Mouse (Mus musculus): ENCODE data around the gene Sim1. TPM values are rescaled to one million over a fixed set of nuclear protein-coding genes. Genes with fewer than 3 reads are reported as not detected.

Sim1 gene
- polyA plus RNA-seq, 1 experiment from 2014 or later = 5.1 TPM

GRCm38 (mm10) chr10:50895881-50896766, 1.6 kb downstream of the Sim1 start:
- peaks cover 78% of the 10 kb centered on the region for H3K27me3 ChIP-seq
- H3K9me3 ChIP-seq = no peaks in the 10 kb centered on the region
- 3% methylated on average over 21 of the region's 21 CpGs for WGBS
- H3K4me2 ChIP-seq (replicated peaks) = no peak overlapping the region; the same call in 1 of the 2 replicates
- H3K36me3 ChIP-seq = no peaks in the 10 kb centered on the region
- peak overlapping the region; percentile 49 for H3K4me3 ChIP-seq
- ATAC-seq (ENCODE audit: low FRiP score, low read depth) = no peak
- H3K4me1 ChIP-seq = peaks cover 28% of the 10 kb centered on the region
- H3K27ac ChIP-seq (replicated peaks) = no peak overlapping the region
- H3K9ac ChIP-seq (replicated peaks) = peak overlapping the region; percentile 24; the same call in 1 of the 2 replicates

- Histone ChIP-seq H3K9me3 (no peaks in the 10 kb centered on the region), H3K4me2 (replicated peaks) (no peak overlapping the region), H3K9ac (replicated peaks) (no peak overlapping the region), H3K4me1 (peaks cover 30% of the 10 kb centered on the region), H3K4me3 (peak overlapping the region; percentile 49), H3K27ac (replicated peaks) (no peak overlapping the region), H3K27me3 (peaks cover 82% of the 10 kb centered on the region), H3K36me3 (no peaks in the 10 kb centered on the region)
- whole genome bisulfite sequencing = 4% methylated on average over 3 of the region's 3 CpGs
- no peak for ATAC-seq (ENCODE audit: low FRiP score, low read depth)
Observed at GRCm38 (mm10) chr10:50896767-50897390, 2.3 kb downstream of the Sim1 start.

- WGBS = 2% methylated on average over 32 of the region's 32 CpGs
- H3K9ac ChIP-seq (replicated peaks) = 0 out of 2 replicates have a peak overlapping the region, but pooled peaks have one; percentile 11
Observed at GRCm38 (mm10) chr10:50897530-50898471, 3.2 kb downstream of the Sim1 start.

GRCm38 (mm10) chr10:50898621-50899020, 4.1 kb downstream of the Sim1 start:
- no peaks in the 10 kb centered on the region for H3K36me3 ChIP-seq
- no peak overlapping the region for H3K9ac ChIP-seq (replicated peaks)
- peaks cover 78% of the 10 kb centered on the region for H3K27me3 ChIP-seq
- no peaks in the 10 kb centered on the region for H3K9me3 ChIP-seq
- H3K4me2 ChIP-seq (replicated peaks) = no peak overlapping the region
- 9% methylated on average over 2 of the region's 2 CpGs for WGBS
- no peak overlapping the region for H3K27ac ChIP-seq (replicated peaks)
- no peak for ATAC-seq (ENCODE audit: low FRiP score, low read depth)
- peak overlapping the region; percentile 18; the same call in 1 of the 2 replicates for H3K4me3 ChIP-seq
- H3K4me1 ChIP-seq = peaks cover 32% of the 10 kb centered on the region

More at GRCm38 (mm10) chr10:50897530-50898471, 3.2 kb downstream of the Sim1 start:
- H3K27ac ChIP-seq (replicated peaks) = peak overlapping the region; percentile 54; the same call in 1 of the 2 replicates
- no peaks in the 10 kb centered on the region for H3K36me3 ChIP-seq
- peaks cover 28% of the 10 kb centered on the region for H3K4me1 ChIP-seq
- H3K4me3 ChIP-seq = peak overlapping the region; percentile 28
- peaks cover 80% of the 10 kb centered on the region for H3K27me3 ChIP-seq
- peak overlapping the region; percentile 21; the same call in 1 of the 2 replicates for H3K4me2 ChIP-seq (replicated peaks)
- no peaks in the 10 kb centered on the region for H3K9me3 ChIP-seq
- ATAC-seq (ENCODE audit: low FRiP score, low read depth) = no peak

- no peaks in the 10 kb centered on the region for H3K36me3 ChIP-seq
- 2% methylated on average over 21 of the region's 21 CpGs for WGBS
- 0 out of 2 replicates have a peak overlapping the region, but pooled peaks have one; percentile 39 for H3K27ac ChIP-seq (replicated peaks)
- H3K27me3 ChIP-seq = peaks cover 77% of the 10 kb centered on the region
- H3K4me2 ChIP-seq (replicated peaks) = peak overlapping the region; percentile 46
- no peak for ATAC-seq (ENCODE audit: low FRiP score, low read depth)
- 0 out of 2 replicates have a peak overlapping the region, but pooled peaks have one; percentile 11 for H3K9ac ChIP-seq (replicated peaks)
- peak overlapping the region; percentile 29 for H3K4me3 ChIP-seq
- H3K9me3 ChIP-seq = no peaks in the 10 kb centered on the region
- peaks cover 25% of the 10 kb centered on the region for H3K4me1 ChIP-seq
Observed at GRCm38 (mm10) chr10:50899846-50900745, 5.5 kb downstream of the Sim1 start.

GRCm38 (mm10) chr10:50900746-50901600, 6.4 kb downstream of the Sim1 start:
- Histone ChIP-seq H3K27me3 (peaks cover 77% of the 10 kb centered on the region), H3K4me2 (replicated peaks) (peak overlapping the region; percentile 46), H3K36me3 (no peaks in the 10 kb centered on the region), H3K4me3 (peak overlapping the region; percentile 29), H3K9ac (replicated peaks) (0 out of 2 replicates have a peak overlapping the region, but pooled peaks have one; percentile 15), H3K4me1 (peaks cover 23% of the 10 kb centered on the region), H3K9me3 (no peaks in the 10 kb centered on the region), H3K27ac (replicated peaks) (peak overlapping the region; percentile 39; the same call in 1 of the 2 replicates)
- 0 out of 2 replicates have a peak, but pooled peaks have one; percentile 24 for ATAC-seq (ENCODE audit: low FRiP score, low read depth)
- WGBS = under 1% methylated on average over 42 of the region's 42 CpGs

GRCm38 (mm10) chr10:50901601-50902475, 7.3 kb downstream of the Sim1 start:
- H3K4me3 ChIP-seq = peak overlapping the region; percentile 29; the same call in 1 of the 2 replicates
- H3K9ac ChIP-seq (replicated peaks) = no peak overlapping the region
- H3K4me2 ChIP-seq (replicated peaks) = peak overlapping the region; percentile 46
- peaks cover 78% of the 10 kb centered on the region for H3K27me3 ChIP-seq
- no peak for ATAC-seq (ENCODE audit: low FRiP score, low read depth)
- H3K27ac ChIP-seq (replicated peaks) = peak overlapping the region; percentile 47
- peaks cover 23% of the 10 kb centered on the region for H3K4me1 ChIP-seq
- H3K9me3 ChIP-seq = no peaks in the 10 kb centered on the region
- under 1% methylated on average over 19 of the region's 19 CpGs for WGBS
- no peaks in the 10 kb centered on the region for H3K36me3 ChIP-seq

- 0 out of 2 replicates have a peak overlapping the region, but pooled peaks have one; percentile 47 for H3K27ac ChIP-seq (replicated peaks)
- H3K9ac ChIP-seq (replicated peaks) = 0 out of 2 replicates have a peak overlapping the region, but pooled peaks have one; percentile 5
- H3K4me2 ChIP-seq (replicated peaks) = peak overlapping the region; percentile 37
- under 1% methylated on average over 43 of the region's 43 CpGs for WGBS
- no peaks in the 10 kb centered on the region for H3K36me3 ChIP-seq
- peak; percentile 24 for ATAC-seq (ENCODE audit: low FRiP score, low read depth)
- no peaks in the 10 kb centered on the region for H3K9me3 ChIP-seq
- H3K4me1 ChIP-seq = peaks cover 23% of the 10 kb centered on the region
- peaks cover 82% of the 10 kb centered on the region for H3K27me3 ChIP-seq
- peak overlapping the region; percentile 9; the same call in 1 of the 2 replicates for H3K4me3 ChIP-seq
Observed at GRCm38 (mm10) chr10:50902741-50903715, 8.5 kb downstream of the Sim1 start.
